Mouse (Mus musculus): Measurements from ENCODE around the gene Gm5580. TPM values are rescaled to one million over a fixed set of nuclear protein-coding genes. Genes with fewer than 3 reads are reported as not detected.
"Not testable (repeated sequence)": the region's sequence is repeated elsewhere in the genome, so short reads cannot be mapped to it uniquely, and the experiment has no call there.

Gene Gm5580
- polyA plus RNA-seq (2015; fragmentation: Nextera tagmentation; extraction: Ambion mirVana) = 0.23 and 0.68 TPM in 2 replicates

- not testable (repeated sequence) for H3K4me1 ChIP-seq (replicated peaks); H3K4me2 ChIP-seq; H3K27ac ChIP-seq; H3K9ac ChIP-seq; H3K27me3 ChIP-seq; H3K36me3 ChIP-seq; H3K9me3 ChIP-seq (replicated peaks); ATAC-seq (replicated peaks; ENCODE audit: insufficient number of reproducible peaks, insufficient read depth, low FRiP score, low read depth); H3K4me3 ChIP-seq
- 92% methylated on average over 11 of the region's 11 CpGs for WGBS
Measured at GRCm38 (mm10) chr6:116550841-116551240, at the start of gene Gm5580. Gene Gm5580 (plus strand): TSS chr6:116551141.

- not testable (repeated sequence) for H3K27me3 ChIP-seq; H3K4me2 ChIP-seq; H3K4me1 ChIP-seq (replicated peaks); H3K4me3 ChIP-seq; ATAC-seq (replicated peaks; ENCODE audit: insufficient number of reproducible peaks, insufficient read depth, low FRiP score, low read depth); H3K9me3 ChIP-seq (replicated peaks); H3K27ac ChIP-seq; H3K36me3 ChIP-seq; H3K9ac ChIP-seq
- 90% methylated on average over 20 of the region's 20 CpGs for WGBS
Measured at GRCm38 (mm10) chr6:116506302-116507003, 44.5 kb upstream of the Gm5580 start, which contains the start of gene Olfr212. Gene Olfr212 (plus strand): TSS chr6:116506516.

GRCm38 (mm10) chr6:116514832-116515231 lies 36.1 kb upstream of the Gm5580 start:
- Histone ChIP-seq H3K4me3 (no peak overlapping the region), H3K36me3 (no peaks in the 10 kb centered on the region), H3K9ac (no peak overlapping the region), H3K9me3 (replicated peaks) (no peaks in the 10 kb centered on the region), H3K27ac (no peak overlapping the region), H3K4me2 (no peak overlapping the region), H3K4me1 (replicated peaks) (no peaks in the 10 kb centered on the region), H3K27me3 (no peaks in the 10 kb centered on the region)
- no peak for ATAC-seq (replicated peaks; ENCODE audit: insufficient number of reproducible peaks, insufficient read depth, low FRiP score, low read depth)

- WGBS = 97% methylated on average over 1 of the region's 1 CpGs
- no peaks in the 10 kb centered on the region for H3K4me1 ChIP-seq (replicated peaks)
- no peak within 1 kb of the TSS for H3K27ac ChIP-seq
- no peak within 1 kb of the TSS for H3K4me3 ChIP-seq
- H3K4me2 ChIP-seq = no peak within 1 kb of the TSS
- no peak within 1 kb of the TSS for H3K9ac ChIP-seq
- ATAC-seq (replicated peaks; ENCODE audit: insufficient number of reproducible peaks, insufficient read depth, low FRiP score, low read depth) = no peak
- no peaks in the 10 kb centered on the region for H3K36me3 ChIP-seq
- no peaks in the 10 kb centered on the region for H3K9me3 ChIP-seq (replicated peaks)
- H3K27me3 ChIP-seq = no peaks in the 10 kb centered on the region
Measured at GRCm38 (mm10) chr6:116538156-116538555, 12.8 kb upstream of the Gm5580 start, which contains the start of gene Olfr213. Gene Olfr213 (plus strand): TSS chr6:116538456.

GRCm38 (mm10) chr6:116542500-116542899 lies 8.4 kb upstream of the Gm5580 start:
- ATAC-seq (replicated peaks; ENCODE audit: insufficient number of reproducible peaks, insufficient read depth, low FRiP score, low read depth) = no peak
- Histone ChIP-seq H3K36me3 (no peaks in the 10 kb centered on the region), H3K9me3 (replicated peaks) (no peaks in the 10 kb centered on the region), H3K27ac (no peak overlapping the region), H3K4me3 (no peak overlapping the region), H3K27me3 (no peaks in the 10 kb centered on the region), H3K9ac (no peak overlapping the region), H3K4me1 (replicated peaks) (no peaks in the 10 kb centered on the region), H3K4me2 (no peak overlapping the region)
- WGBS = 79% methylated on average over 2 of the region's 2 CpGs

GRCm38 (mm10) chr6:116553935-116554334 lies 3.0 kb downstream of the Gm5580 start, which contains the start of gene Olfr214:
Gene Olfr214 (plus strand): TSS chr6:116554235.
- 77% methylated on average over 1 of the region's 1 CpGs for WGBS
- H3K27me3 ChIP-seq = no peaks in the 10 kb centered on the region
- H3K36me3 ChIP-seq = no peaks in the 10 kb centered on the region
- ATAC-seq (replicated peaks; ENCODE audit: insufficient number of reproducible peaks, insufficient read depth, low FRiP score, low read depth) = no peak
- no peaks in the 10 kb centered on the region for H3K9me3 ChIP-seq (replicated peaks)
- H3K4me2 ChIP-seq = no peak within 1 kb of the TSS
- H3K4me1 ChIP-seq (replicated peaks) = no peaks in the 10 kb centered on the region
- H3K4me3 ChIP-seq = no peak within 1 kb of the TSS
- H3K27ac ChIP-seq = no peak within 1 kb of the TSS
- no peak within 1 kb of the TSS for H3K9ac ChIP-seq

DNA sequence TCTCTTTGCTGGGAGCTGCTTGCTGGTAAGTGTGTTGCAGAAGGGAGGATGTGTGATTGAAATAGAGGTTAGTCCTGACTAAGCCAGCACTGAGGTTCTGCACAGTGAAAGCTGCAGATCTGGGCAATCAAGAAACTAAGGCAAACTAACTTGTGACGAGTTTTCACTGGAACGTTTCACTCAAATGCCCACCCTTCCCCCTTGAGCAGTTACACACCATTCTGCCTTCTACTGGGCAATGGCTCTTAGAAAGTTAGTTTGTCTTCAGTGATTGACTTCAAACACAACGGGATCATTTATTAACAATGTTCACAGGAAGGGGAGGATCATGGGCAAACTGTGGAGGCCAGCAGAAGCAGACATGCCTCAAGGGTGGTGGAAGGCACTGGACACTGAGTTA lies 4.0 kb downstream of the Gm5580 start:
- H3K4me2 ChIP-seq = no peak overlapping the region
- H3K9me3 ChIP-seq (replicated peaks) = no peaks in the 10 kb centered on the region
- H3K27me3 ChIP-seq = no peaks in the 10 kb centered on the region
- H3K27ac ChIP-seq = no peak overlapping the region
- H3K4me3 ChIP-seq = no peak overlapping the region
- H3K36me3 ChIP-seq = no peaks in the 10 kb centered on the region
- H3K9ac ChIP-seq = no peak overlapping the region
- ATAC-seq (replicated peaks; ENCODE audit: insufficient number of reproducible peaks, insufficient read depth, low FRiP score, low read depth) = no peak
- 61% methylated on average over 3 of the region's 3 CpGs for WGBS
- H3K4me1 ChIP-seq (replicated peaks) = no peaks in the 10 kb centered on the region

- Histone ChIP-seq H3K4me2 (no peak overlapping the region), H3K4me1 (replicated peaks) (no peaks in the 10 kb centered on the region), H3K9me3 (replicated peaks) (no peaks in the 10 kb centered on the region), H3K36me3 (no peaks in the 10 kb centered on the region), H3K27me3 (no peaks in the 10 kb centered on the region), H3K9ac (no peak overlapping the region), H3K4me3 (no peak overlapping the region), H3K27ac (no peak overlapping the region)
- WGBS = 32% methylated on average over 3 of the region's 3 CpGs
- ATAC-seq (replicated peaks; ENCODE audit: insufficient number of reproducible peaks, insufficient read depth, low FRiP score, low read depth) = no peak
Measured at GRCm38 (mm10) chr6:116569834-116570233, 18.9 kb downstream of the Gm5580 start.

DNA sequence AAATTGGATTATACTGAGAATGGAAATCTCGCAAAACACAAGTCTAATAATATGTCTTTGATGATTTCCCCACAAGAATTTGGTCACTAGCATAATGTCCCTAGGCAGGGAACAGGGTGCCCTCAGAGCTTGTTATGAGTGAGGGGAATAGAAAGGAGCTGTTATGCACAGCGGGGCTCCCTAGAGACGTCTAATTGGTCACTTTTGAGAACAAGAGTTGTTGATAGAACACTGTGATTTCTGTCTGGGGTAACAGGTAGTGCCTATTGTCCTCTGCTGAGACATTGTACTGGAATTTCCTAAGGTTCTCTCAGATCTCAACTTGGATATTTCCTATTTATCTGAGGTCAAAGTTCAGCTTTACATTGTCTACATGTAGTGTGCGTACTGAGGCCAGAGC lies 33.2 kb downstream of the Gm5580 start, which contains the start of gene Olfr215:
Gene Olfr215, minus strand, starts transcription at position 101 of the 400 bp plus-strand sequence.
- H3K27me3 ChIP-seq = no peaks in the 10 kb centered on the region
- H3K4me1 ChIP-seq (replicated peaks) = no peaks in the 10 kb centered on the region
- H3K36me3 ChIP-seq = no peaks in the 10 kb centered on the region
- H3K9me3 ChIP-seq (replicated peaks) = no peaks in the 10 kb centered on the region
- ATAC-seq (replicated peaks; ENCODE audit: insufficient number of reproducible peaks, insufficient read depth, low FRiP score, low read depth) = no peak
- 71% methylated on average over 4 of the region's 4 CpGs for WGBS
- H3K9ac ChIP-seq = no peak within 1 kb of the TSS
- no peak within 1 kb of the TSS for H3K4me2 ChIP-seq
- no peak within 1 kb of the TSS for H3K4me3 ChIP-seq
- no peak within 1 kb of the TSS for H3K27ac ChIP-seq

DNA sequence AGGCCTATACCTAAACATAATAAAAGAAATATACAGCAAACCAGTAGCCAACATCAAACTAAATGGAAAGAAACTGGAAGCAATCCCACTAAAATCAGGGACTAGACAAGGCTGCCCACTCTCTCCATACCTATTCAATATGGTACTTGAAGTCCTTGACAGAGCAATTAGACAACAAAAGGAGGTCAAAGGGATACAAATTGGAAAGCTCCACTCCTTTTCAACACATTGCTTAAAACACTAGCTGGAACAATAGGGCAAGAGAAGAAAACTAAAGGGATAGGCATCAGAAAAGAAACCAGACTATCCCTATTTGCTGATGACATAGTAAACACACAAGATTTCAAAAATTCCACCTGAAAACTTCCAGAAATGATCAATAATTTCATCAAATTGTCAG lies 50.0 kb downstream of the Gm5580 start:
- H3K27me3 ChIP-seq; H3K9me3 ChIP-seq (replicated peaks); H3K4me2 ChIP-seq; H3K27ac ChIP-seq; H3K4me1 ChIP-seq (replicated peaks); H3K4me3 ChIP-seq; H3K36me3 ChIP-seq; H3K9ac ChIP-seq; ATAC-seq (replicated peaks; ENCODE audit: insufficient number of reproducible peaks, insufficient read depth, low FRiP score, low read depth): not testable (repeated sequence)
